Mouse (Mus musculus) Patski (cell line): ENCODE results near the gene Nup188. TPM values are rescaled to one million over a fixed set of nuclear protein-coding genes. Genes with fewer than 3 reads are reported as not detected.

Source experiments
- ATAC-seq: fragments of 100-300 bp; one replicate; pipeline ENCODE4 v1.8.0; 2021
- CTCF ChIA-PET: fragments of 350-600 bp; sonication (Branson Sonifier 250); formaldehyde crosslinking; loops from one replicate; lab custom pipeline; 2022; ENCODE audit warnings: inconsistent platforms; lab: Charles Lee
- POLR2A ChIA-PET: fragments of 350-600 bp; sonication (Branson Sonifier 250); formaldehyde crosslinking; loops from one replicate; lab custom pipeline; 2022; ENCODE audit warnings: antibody characterized with exemption, inconsistent platforms; lab: Charles Lee
- DNase-seq: peaks from one replicate; pipeline ENCODE4 v3.0.0-alpha.2; 2011; ENCODE audit warnings: low read depth, low spot score
- H3K27me3 ChIP-seq: fragments of 371-371 bp; one replicate; pipeline ENCODE4 v1.5.1; 2021
- CTCF ChIP-seq: fragments of 100-300 bp; IDR thresholded peaks from one replicate; pipeline ENCODE4 v1.5.1; 2021
- in situ Hi-C: fragments of 300-500 bp; cut with MboI; formaldehyde crosslinking; loops from 3 replicates; pipeline ENCODE4 v1.11.1; 2018; ENCODE audit warnings: low pct_unique_long_range_greater_than_20kb, mixed read lengths
- polyA plus RNA-seq: library from polyadenylated mRNA; unstranded; gene quantifications from one replicate; pipeline ENCODE4 v1.2.3, GENCODE M21; 2021

Gene Nup188
- polyA plus RNA-seq = 36.7 TPM

DNA sequence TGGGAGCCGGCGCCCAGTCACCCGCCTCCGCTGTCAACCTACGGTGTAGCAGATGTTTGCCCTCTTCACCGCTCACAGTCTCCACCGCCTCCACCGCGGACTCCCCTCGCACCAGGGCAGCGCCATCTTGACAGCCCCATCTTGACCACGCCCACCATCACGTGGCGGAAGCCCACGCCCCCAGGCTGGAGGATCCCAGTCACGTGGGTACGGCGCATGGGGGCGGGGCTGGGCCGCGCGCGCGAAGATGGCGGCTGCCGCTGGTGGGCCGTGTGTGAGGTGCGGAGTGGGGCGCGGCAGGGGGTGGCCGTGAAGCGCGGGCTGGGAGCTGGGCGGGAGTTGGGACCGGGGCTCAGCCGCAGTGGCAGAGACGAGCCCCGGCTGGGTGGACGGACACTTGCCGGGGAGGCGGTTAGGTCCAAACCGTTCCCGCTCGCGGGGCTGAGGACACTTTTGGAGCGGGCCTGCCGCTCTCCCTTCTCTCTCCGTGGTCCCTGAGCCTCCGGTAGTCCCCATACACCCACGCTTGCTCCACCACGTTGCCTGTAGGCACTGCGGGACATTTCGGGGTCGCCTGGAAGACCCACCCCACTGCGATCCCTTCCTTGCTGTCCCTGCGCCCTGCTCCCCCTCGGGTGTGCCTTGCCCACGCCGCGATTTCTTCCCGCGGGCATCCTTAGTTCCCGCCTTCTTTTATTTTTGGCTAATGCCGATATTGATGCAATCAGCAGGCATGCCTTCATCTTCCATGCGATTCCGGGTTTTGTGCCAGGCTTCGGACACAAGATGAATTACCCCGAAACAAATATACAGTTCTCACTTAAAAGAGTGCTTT, at the start of gene Nup188, which contains the start of gene Dolk:
Nup188 (plus strand) TSS at position 206 of the 835 bp plus-strand sequence.
Dolk (minus strand) TSS at position 143 of the 835 bp plus-strand sequence.
- no peaks in the 10 kb centered on the region for H3K27me3 ChIP-seq
- ChIA-PET POLR2A (interaction anchor here (1.0 kb wide), 1 partner anchor 20 kb away, joined by 3 read pairs; the partner anchor contains the start of gene Phyhd1), CTCF (no interaction called here)
- in situ Hi-C loops = no loop called here
- DNase-seq = peak; percentile 53
- ATAC-seq = peak; percentile 72
- no peak for TF ChIP-seq CTCF

DNA sequence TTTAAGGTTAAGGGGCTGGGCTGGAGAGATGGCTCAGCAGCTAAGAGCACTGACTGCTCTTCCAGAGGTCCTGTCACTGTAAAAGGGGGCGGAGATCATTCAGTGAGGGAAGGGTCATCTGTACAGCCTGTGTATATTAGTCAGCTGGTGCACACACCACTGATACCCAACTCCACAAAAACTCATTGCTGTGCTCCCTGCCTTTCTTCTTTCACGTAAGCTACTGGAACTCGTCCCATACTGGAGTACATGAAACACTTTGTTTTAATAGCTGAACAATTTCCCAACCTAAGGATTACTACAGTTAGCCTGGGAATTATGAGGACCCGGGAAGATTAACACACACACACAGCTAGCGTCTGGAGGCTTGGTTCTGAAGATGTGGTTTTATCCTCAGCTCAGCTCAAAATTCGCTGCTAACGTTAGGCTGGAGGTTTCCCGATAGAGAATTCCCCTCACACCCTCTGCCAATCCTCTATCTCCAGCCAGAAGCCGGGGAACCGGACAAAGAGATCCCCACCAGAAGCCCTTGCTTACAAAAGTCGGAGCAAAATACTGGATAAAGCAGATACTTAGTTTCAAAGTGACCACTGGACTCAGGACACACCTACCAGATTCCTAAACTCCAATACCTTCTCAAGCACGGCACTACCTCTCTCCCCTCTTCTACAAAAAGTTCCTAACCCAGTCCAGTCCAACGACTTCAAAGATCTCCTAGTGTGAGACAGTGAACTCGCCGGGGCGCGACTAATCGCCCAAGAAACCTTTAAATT, 49.6 kb upstream of the Nup188 start:
- TF ChIP-seq CTCF = no peak
- ChIA-PET CTCF (interaction anchor here (1.0 to 1.3 kb wide), 2 partner anchors 30 to 74 kb away, joined by 3 to 4 read pairs; no protein-coding TSS in a partner anchor), POLR2A (interaction anchor here (0.7 to 1.3 kb wide), 6 partner anchors 10 to 65 kb away, joined by 3 to 6 read pairs (median 4); partner anchors contain the start of gene Kyat1)
- DNase-seq (no peak), ATAC-seq (no peak)
- in situ Hi-C loops = no loop called here
- no peaks in the 10 kb centered on the region for H3K27me3 ChIP-seq

DNA sequence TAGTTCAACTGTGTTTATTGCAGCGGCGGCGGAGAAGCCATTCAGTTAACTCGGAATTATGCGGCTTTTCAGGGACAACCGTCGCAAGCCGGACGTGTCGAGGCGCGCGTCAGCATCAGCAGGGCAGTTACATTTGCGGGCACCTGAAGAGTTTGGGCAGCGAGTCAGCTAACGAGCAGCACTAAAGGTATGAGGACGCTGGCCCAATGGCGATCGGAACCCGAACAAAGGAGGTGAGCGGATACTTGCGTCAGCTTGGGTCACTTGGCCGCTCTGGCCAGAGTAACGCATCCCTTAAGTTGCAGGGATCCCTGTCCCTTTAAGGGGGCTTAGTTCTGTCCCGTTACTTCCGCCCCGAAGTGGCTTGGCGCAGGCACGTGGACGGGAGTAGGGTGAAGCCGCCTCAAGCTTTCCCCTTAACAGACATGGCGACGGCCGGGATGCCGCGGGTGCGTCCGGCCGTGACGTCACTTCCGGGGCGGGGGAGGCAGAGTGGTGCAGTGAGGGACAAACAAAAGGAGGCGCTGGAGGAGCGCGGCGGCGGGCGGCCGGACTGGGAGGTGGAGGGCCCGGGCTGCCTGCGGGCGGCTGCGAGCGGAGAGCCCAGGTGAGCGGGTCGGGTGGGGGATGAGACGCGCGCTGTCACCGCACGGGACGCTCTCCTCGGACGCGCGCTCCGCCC, 48.9 kb upstream of the Nup188 start, which contains the start of gene Lrrc8a:
Lrrc8a (plus strand) TSS at position 517 of the 682 bp plus-strand sequence.
- peak; percentile 76 for DNase-seq
- no peak for TF ChIP-seq CTCF
- in situ Hi-C loops = no loop called here
- ChIA-PET POLR2A (interaction anchor here (0.7 to 1.4 kb wide), 7 partner anchors 10 to 65 kb away, joined by 3 to 6 read pairs (median 4); partner anchors contain the start of gene Kyat1), CTCF (interaction anchor here (1.0 to 1.3 kb wide), 2 partner anchors 30 to 74 kb away, joined by 3 to 4 read pairs; no protein-coding TSS in a partner anchor)
- no peaks in the 10 kb centered on the region for H3K27me3 ChIP-seq
- ATAC-seq = peak; percentile 80

DNA sequence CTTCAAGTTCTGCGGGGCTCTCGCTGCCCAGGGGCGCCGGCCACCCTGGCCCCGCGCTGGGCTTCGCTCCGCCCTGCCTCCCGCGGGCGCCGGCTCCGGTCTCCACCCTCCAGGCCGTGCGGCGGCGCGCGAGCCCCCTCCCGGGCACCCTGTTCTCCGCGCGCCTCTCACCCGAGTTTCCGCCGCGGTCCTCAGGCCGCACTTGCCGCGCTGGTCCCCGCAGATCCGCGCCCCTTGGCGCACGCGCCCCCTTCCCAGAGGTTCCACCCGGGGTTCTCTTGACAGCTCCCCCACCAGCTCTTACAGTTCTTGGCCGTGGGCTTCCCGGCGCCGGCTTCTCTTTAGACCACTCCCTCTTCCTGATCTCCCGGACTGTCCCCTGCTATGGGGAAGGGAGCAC, 48.3 kb upstream of the Nup188 start:
- ATAC-seq (peak; percentile 59), DNase-seq (no peak)
- in situ Hi-C loops = no loop called here
- POLR2A ChIA-PET = interaction anchor here (1.2 to 1.4 kb wide), 5 partner anchors 12 to 66 kb away, joined by 3 to 6 read pairs (median 4); partner anchors contain the start of gene Kyat1
- no peaks in the 10 kb centered on the region for H3K27me3 ChIP-seq
- TF ChIP-seq CTCF = no peak
- CTCF ChIA-PET = interaction anchor here (1.0 kb wide), 1 partner anchor 29 kb away, joined by 4 read pairs; no protein-coding TSS in a partner anchor

DNA sequence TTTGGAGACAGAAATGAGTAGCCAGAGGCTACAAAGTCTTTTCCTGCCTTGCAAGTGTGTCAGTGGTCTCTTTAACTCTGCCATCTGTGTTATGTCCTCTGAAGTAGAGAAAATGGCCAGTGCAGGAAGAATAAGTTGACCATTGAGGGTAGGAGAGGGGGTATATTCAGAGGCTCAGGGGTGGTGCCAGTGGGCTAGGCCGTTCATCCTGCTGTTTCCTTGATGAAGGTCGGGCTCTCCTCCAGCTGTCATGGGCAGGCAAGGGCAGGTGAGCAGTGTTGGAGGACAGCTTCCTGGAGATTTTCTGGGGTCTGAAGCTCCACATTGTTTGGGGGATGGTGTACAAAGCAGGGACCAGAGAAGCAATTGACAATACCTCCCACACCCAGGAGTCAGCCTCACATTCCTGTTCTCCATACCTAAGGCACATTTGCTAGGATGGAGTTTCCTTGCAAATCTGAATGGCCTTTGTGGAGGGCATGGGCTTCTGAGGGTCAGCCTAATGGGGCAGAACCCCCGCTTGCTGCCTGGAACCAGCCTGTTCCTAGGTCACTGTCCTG, 47.2 kb upstream of the Nup188 start:
- in situ Hi-C loops = no loop called here
- no peak for ATAC-seq
- no peak for DNase-seq
- POLR2A ChIA-PET = interaction anchor here (0.6 to 1.4 kb wide), 4 partner anchors 11 to 535 kb away, joined by 3 to 4 read pairs (median 4); no protein-coding TSS in a partner anchor
- H3K27me3 ChIP-seq = no peaks in the 10 kb centered on the region
- no peak for TF ChIP-seq CTCF
- CTCF ChIA-PET = interaction anchor here (0.7 to 1.4 kb wide), 2 partner anchors 22 to 33 kb away, joined by 3 to 4 read pairs; partner anchors contain the start of gene Kyat1

DNA sequence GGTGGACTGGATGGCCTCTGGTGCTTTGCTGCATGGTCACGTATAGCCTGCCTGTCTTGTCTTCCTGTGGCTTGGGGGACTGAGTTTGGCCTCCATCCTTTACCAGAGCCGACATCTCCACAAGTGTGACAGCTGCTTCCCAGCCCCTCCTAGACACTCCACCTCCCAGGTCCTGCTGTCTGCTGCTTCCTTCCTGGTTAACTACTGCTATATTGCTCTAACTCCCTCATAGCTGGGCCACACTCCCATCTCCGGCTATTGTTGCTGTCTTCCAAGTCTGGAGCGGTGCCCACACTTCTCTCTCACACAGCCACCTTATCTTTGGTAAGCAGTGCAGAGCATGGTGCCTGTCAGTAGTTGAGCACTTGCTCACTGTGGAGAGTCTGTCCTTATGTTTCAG, 46.4 kb upstream of the Nup188 start:
- in situ Hi-C loops = no loop called here
- TF ChIP-seq CTCF = no peak
- CTCF ChIA-PET = interaction anchor here (0.9 kb wide), 1 partner anchor 17 kb away, joined by 3 read pairs; no protein-coding TSS in a partner anchor
- no peak for DNase-seq
- ATAC-seq = no peak
- POLR2A ChIA-PET = interaction anchor here (1.2 kb wide), 1 partner anchor 33 kb away, joined by 3 read pairs; no protein-coding TSS in a partner anchor
- H3K27me3 ChIP-seq = no peaks in the 10 kb centered on the region

DNA sequence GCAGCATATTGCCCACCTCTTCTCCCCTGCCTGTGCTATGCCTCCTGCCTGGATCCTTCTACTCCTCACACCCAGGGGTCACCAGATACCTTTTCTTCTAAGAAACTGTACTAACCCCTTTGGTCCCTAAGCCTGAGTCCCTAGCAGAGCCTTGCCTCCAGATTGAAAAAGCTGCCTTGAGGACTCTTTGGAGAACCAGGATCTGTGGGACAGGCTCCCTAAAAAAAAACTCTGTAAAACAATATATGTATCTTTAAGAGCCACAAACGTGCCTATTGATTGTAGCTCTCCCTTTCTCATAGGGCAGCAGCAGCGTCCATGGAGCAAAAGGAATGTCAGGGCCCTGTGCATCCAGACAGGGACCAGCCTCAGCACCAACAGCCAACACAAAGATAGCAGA, 45.9 kb upstream of the Nup188 start, which contains the start of gene Gm28035:
Gm28035 (plus strand) TSS at position 301 of the 400 bp plus-strand sequence.
- H3K27me3 ChIP-seq = no peaks in the 10 kb centered on the region
- ATAC-seq (no peak), DNase-seq (no peak)
- in situ Hi-C loops = no loop called here
- ChIA-PET CTCF (interaction anchor here (0.9 kb wide), 1 partner anchor 16 kb away, joined by 3 read pairs; no protein-coding TSS in a partner anchor), POLR2A (interaction anchor here (1.2 kb wide), 1 partner anchor 33 kb away, joined by 3 read pairs; no protein-coding TSS in a partner anchor)
- TF ChIP-seq CTCF = no peak

DNA sequence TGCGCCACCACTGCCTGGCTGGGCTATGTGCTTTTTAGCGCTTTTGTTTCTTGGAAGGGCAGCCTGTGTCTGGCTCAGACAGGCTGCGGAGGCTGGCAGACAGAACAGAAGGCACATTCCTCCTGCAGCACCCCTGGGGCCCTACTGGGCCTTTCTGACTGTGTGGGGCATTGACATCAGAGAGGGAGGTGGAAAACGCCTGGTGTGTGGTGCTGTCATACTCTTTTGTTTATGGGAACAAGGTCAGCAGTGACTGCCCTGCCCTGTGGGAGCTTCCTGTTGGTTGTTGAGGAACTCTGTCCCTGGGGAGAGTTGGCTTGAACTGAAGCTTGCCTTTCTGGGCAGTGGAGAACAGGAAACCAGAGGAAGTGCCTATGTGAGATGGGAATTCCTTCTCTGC, 43.7 kb upstream of the Nup188 start:
- DNase-seq (no peak), ATAC-seq (peak; percentile 41)
- in situ Hi-C loops = no loop called here
- TF ChIP-seq CTCF = no peak
- ChIA-PET POLR2A (interaction anchor here (1.5 kb wide), 1 partner anchor 27 kb away, joined by 3 read pairs; no protein-coding TSS in a partner anchor), CTCF (interaction anchor here (1.3 kb wide), 1 partner anchor 14 kb away, joined by 4 read pairs; no protein-coding TSS in a partner anchor)
- no peaks in the 10 kb centered on the region for H3K27me3 ChIP-seq

DNA sequence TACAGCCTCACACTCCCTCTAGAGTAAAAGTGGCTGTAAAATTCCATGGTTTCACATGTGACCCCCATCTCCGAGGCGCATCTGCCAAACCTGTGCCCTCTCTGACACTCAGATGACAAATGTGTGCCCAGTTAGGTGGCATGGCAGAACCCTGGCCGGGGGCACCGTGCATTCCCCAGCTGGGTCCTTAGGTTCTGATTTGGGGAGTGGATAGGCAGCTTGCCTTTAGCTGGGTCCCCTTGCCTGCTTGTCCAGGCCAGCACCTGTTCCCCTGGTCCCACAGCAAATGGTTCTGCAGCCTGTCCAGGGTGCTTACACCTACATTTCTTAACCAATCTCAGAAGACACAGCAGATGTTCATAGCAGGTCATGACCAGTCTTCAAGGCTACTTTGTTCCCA, 42.8 kb upstream of the Nup188 start:
- in situ Hi-C loops = no loop called here
- ATAC-seq (no peak), DNase-seq (no peak)
- ChIA-PET POLR2A (no interaction called here), CTCF (no interaction called here)
- no peaks in the 10 kb centered on the region for H3K27me3 ChIP-seq
- TF ChIP-seq CTCF = no peak
